Mouse (Mus musculus): ENCODE measurements around the gene Amd1.

- no peak for TF ChIP-seq POLR2A (IDR thresholded peaks at IDR 0.05; ENCODE audit: insufficient read length, low read depth)
- no peak for TF ChIP-seq TCF12 (IDR thresholded peaks at IDR 0.05; ENCODE audit: insufficient read depth, poor library complexity, severe bottlenecking)
- no peak for TF ChIP-seq CEBPB (IDR thresholded peaks at IDR 0.05; ENCODE audit: insufficient read depth, poor library complexity, severe bottlenecking)
- TF ChIP-seq E2F4 (IDR thresholded peaks at IDR 0.05; ENCODE audit: insufficient read depth) = no peak
- TF ChIP-seq SRF (IDR thresholded peaks at IDR 0.05; ENCODE audit: control insufficient read depth, insufficient read length, low read depth) = no peak
- no peak for TF ChIP-seq TCF3 (IDR thresholded peaks at IDR 0.05; ENCODE audit: insufficient read length, low read depth)
- TF ChIP-seq MAX (IDR thresholded peaks at IDR 0.05; ENCODE audit: low read depth) = no peak
- TF ChIP-seq USF1 (IDR thresholded peaks at IDR 0.05; ENCODE audit: low read depth) = no peak
- TF ChIP-seq MYOD1 (IDR thresholded peaks at IDR 0.05; ENCODE audit: control insufficient read depth in 1 of 3, insufficient read length in 2 of 3, low read depth in 2 of 3) = no peak
Measured at GRCm38 (mm10) chr10:40271216-40271615, 30.8 kb downstream of the Amd1 start.
